In the genomic region with DNA sequence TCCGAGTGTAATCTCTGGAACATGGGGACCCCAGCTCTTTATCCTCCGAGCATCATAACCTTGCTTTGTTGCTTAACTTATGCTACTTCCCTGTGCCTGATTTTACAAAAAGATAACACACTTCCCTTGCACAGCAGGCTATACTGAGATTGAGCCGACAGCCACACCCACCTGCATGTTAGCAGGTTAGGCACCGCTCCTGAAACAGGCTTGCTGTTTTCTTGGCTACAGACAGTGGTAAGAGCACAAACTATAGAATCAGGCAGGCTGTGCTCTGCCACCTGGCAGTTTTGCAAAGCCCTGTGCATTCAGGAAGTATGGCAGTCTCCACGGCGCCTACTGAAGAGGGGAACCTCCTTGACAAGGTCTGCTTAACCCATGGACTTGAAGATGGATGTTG, we compare ENCODE assay signal across 26 mouse cellular contexts.
"Had no signal": no experiment of that assay in that cellular context is flagged by ENCODE, and none has a peak within 500 bp of the region (broad histone marks: within the 10 kb centered on the region; RNA-seq: fewer than 3 reads in every experiment).

No protein-coding gene starts in this region.

- H3K27me3 ChIP-seq: embryonic facial prominence, embryonic 12.5 days; embryonic facial prominence, embryonic 13.5 days; embryonic facial prominence, embryonic 15.5 days; forebrain, embryonic 12.5 days; forebrain, embryonic 13.5 days; forebrain, embryonic 15.5 days; heart, embryonic 12.5 days had no signal

- DNase-seq: cerebellum, adult 2 months; cerebellum, adult 8-10 months; cerebellum, adult 9-10 months; cerebellum, adult 9-11 months; cerebellum, postnatal 36 days; embryo, embryonic 11 days; forebrain, postnatal 0 days; gastrocnemius, adult 2 months; gastrocnemius, postnatal 10 days; gastrocnemius, postnatal 14 days; gastrocnemius, postnatal 25 days; gastrocnemius, postnatal 36 days; heart, adult 18-20 months had no signal

- H3K27ac ChIP-seq: embryonic facial prominence, embryonic 10.5 days; embryonic facial prominence, embryonic 12.5 days; embryonic facial prominence, embryonic 13.5 days; embryonic facial prominence, embryonic 15.5 days; forebrain, embryonic 10.5 days; forebrain, embryonic 12.5 days; forebrain, embryonic 13.5 days; forebrain, embryonic 15.5 days; gastrocnemius, adult 2 months; heart, embryonic 10.5 days had no signal

- H3K36me3 ChIP-seq: embryonic facial prominence, embryonic 10.5 days; embryonic facial prominence, embryonic 12.5 days; embryonic facial prominence, embryonic 13.5 days; embryonic facial prominence, embryonic 15.5 days; forebrain, embryonic 10.5 days; forebrain, embryonic 12.5 days; forebrain, embryonic 15.5 days; heart, embryonic 10.5 days; heart, embryonic 12.5 days had no signal

- H3K9ac ChIP-seq: embryonic facial prominence, embryonic 12.5 days; embryonic facial prominence, embryonic 13.5 days; embryonic facial prominence, embryonic 15.5 days; forebrain, embryonic 12.5 days; forebrain, embryonic 13.5 days; forebrain, embryonic 15.5 days; forebrain, postnatal 0 days; heart, embryonic 12.5 days had no signal

- H3K4me3 ChIP-seq: embryonic facial prominence, embryonic 10.5 days; embryonic facial prominence, embryonic 12.5 days; embryonic facial prominence, embryonic 13.5 days; embryonic facial prominence, embryonic 15.5 days; erythroblast, embryonic 14.5 days; forebrain, embryonic 10.5 days; forebrain, embryonic 12.5 days; forebrain, embryonic 13.5 days; forebrain, embryonic 15.5 days; gastrocnemius, adult 2 months; heart, embryonic 10.5 days; heart, embryonic 12.5 days had no signal

- H3K4me1 ChIP-seq: embryonic facial prominence, embryonic 10.5 days; embryonic facial prominence, embryonic 12.5 days; embryonic facial prominence, embryonic 15.5 days; forebrain, embryonic 10.5 days; forebrain, embryonic 12.5 days; forebrain, embryonic 13.5 days; forebrain, embryonic 15.5 days; heart, embryonic 10.5 days; heart, embryonic 12.5 days had no signal

- ATAC-seq: forebrain, embryonic 13.5 days; forebrain, embryonic 14.5 days; forebrain, embryonic 15.5 days; forebrain, embryonic 16.5 days; forebrain, postnatal 0 days had no signal
